Mouse (Mus musculus) stomach, postnatal 0 days (tissue): ENCODE data around the gene Gm973.

Experiments used
- CTCF ChIP-seq: IDR thresholded peaks from 2 replicates; pipeline ENCODE4 v1.5.1; 2016; ENCODE audit warnings: antibody characterized with exemption, low read depth, mild to moderate bottlenecking, moderate library complexity
- EP300 ChIP-seq: optimal IDR thresholded peaks from 2 replicates; pipeline ENCODE3; 2016; ENCODE audit warnings: antibody characterized with exemption

DNA sequence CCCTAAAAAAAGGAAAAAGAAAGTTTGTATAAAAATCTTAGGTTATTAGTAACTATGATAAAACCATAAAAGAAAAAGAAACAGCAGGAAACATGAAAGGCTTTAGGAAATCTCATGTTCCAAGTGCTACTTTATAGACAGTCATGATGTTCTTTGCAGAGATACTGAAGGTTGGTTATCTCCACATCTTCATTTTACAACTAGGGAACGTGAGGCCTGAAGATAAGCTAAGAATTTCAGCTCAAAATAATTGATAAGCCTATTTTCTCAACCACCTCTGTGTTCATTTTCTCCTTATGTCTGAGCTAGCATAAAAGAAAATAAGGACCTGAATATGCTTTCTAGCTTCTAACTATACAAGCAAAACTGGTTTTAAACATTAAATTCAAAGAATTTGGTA lies 126.4 kb downstream of the Gm973 start:
- no peak for TF ChIP-seq CTCF
- no peak for TF ChIP-seq EP300
